Mouse (Mus musculus): Measurements from ENCODE around the gene Zc2hc1b.

Gene Zc2hc1b

GRCm38 (mm10) chr10:13118024-13118769, 59.6 kb downstream of the Zc2hc1b start:
- no peak for ATAC-seq (ENCODE audit: insufficient number of reproducible peaks, low FRiP score, low TSS enrichment)

- ATAC-seq (ENCODE audit: insufficient number of reproducible peaks, low FRiP score, low TSS enrichment), result no peak
These were observed 60.8 kb downstream of the Zc2hc1b start for GRCm38 (mm10) chr10:13116706-13117665.

GRCm38 (mm10) chr10:13115030-13115429, 62.8 kb downstream of the Zc2hc1b start:
- no peak for ATAC-seq (ENCODE audit: insufficient number of reproducible peaks, low FRiP score, low TSS enrichment)

- ATAC-seq (ENCODE audit: insufficient number of reproducible peaks, low FRiP score, low TSS enrichment), result no peak
These were observed 64.2 kb downstream of the Zc2hc1b start for GRCm38 (mm10) chr10:13113641-13114040.

GRCm38 (mm10) chr10:13112849-13113248, 65.0 kb downstream of the Zc2hc1b start:
- no peak for ATAC-seq (ENCODE audit: insufficient number of reproducible peaks, low FRiP score, low TSS enrichment)

- ATAC-seq (ENCODE audit: insufficient number of reproducible peaks, low FRiP score, low TSS enrichment), result no peak
These were observed 68.0 kb downstream of the Zc2hc1b start for GRCm38 (mm10) chr10:13109781-13110180.

GRCm38 (mm10) chr10:13108847-13109246, 69.0 kb downstream of the Zc2hc1b start:
- no peak for ATAC-seq (ENCODE audit: insufficient number of reproducible peaks, low FRiP score, low TSS enrichment)

- no peak for ATAC-seq (ENCODE audit: insufficient number of reproducible peaks, low FRiP score, low TSS enrichment)
These were observed 69.7 kb downstream of the Zc2hc1b start for GRCm38 (mm10) chr10:13108021-13108548.

GRCm38 (mm10) chr10:13106909-13107624, 70.8 kb downstream of the Zc2hc1b start:
- ATAC-seq (ENCODE audit: insufficient number of reproducible peaks, low FRiP score, low TSS enrichment), result no peak

GRCm38 (mm10) chr10:13103838-13104237, 74.0 kb downstream of the Zc2hc1b start:
- ATAC-seq (ENCODE audit: insufficient number of reproducible peaks, low FRiP score, low TSS enrichment), result no peak

GRCm38 (mm10) chr10:13102360-13102759, 75.5 kb downstream of the Zc2hc1b start:
- no peak for ATAC-seq (ENCODE audit: insufficient number of reproducible peaks, low FRiP score, low TSS enrichment)

GRCm38 (mm10) chr10:13100061-13100648, 77.7 kb downstream of the Zc2hc1b start:
- ATAC-seq (ENCODE audit: insufficient number of reproducible peaks, low FRiP score, low TSS enrichment), result no peak

All from cerebellum, adult (tissue).